Mouse (Mus musculus) neural tube, embryonic 14.5 days (tissue): ENCODE data around the gene A430005L14Rik. TPM values are rescaled to one million over a fixed set of nuclear protein-coding genes. Genes with fewer than 3 reads are reported as not detected.
"Not testable (repeated sequence)": the region's sequence is repeated elsewhere in the genome, so short reads cannot be mapped to it uniquely, and the experiment has no call there.

Experiments
- ATAC-seq: fragments of 200-750 bp; cut with Nextera tagmentation; 2 replicates; pipeline ENCODE4 v1.8.0; 2017; ENCODE audit warnings: low read depth, mild to moderate bottlenecking, moderate TSS enrichment, moderate library complexity
- H3K27ac ChIP-seq: fragments of 300-500 bp; sonication (generic); 2 replicates; pipeline ENCODE4 v1.5.1; 2014; ENCODE audit warnings: low read depth, mild to moderate bottlenecking, control low read depth, low read length, moderate library complexity, mixed read lengths
- H3K27me3 ChIP-seq: fragments of 300-500 bp; sonication (generic); 2 replicates; pipeline ENCODE4 v1.6.1; 2014; ENCODE audit warnings: low read length; ENCODE audit not compliant: control insufficient read depth, insufficient read depth
- H3K36me3 ChIP-seq: fragments of 300-500 bp; sonication (generic); 2 replicates; pipeline ENCODE4 v1.6.1; 2014; ENCODE audit warnings: low read length, mixed read lengths; ENCODE audit not compliant: control insufficient read depth, insufficient read depth
- H3K4me1 ChIP-seq: fragments of 300-500 bp; sonication (generic); 2 replicates; pipeline ENCODE4 v1.6.1; 2014; ENCODE audit warnings: low read length; ENCODE audit not compliant: control insufficient read depth, insufficient read depth
- H3K4me2 ChIP-seq: fragments of 300-500 bp; sonication (generic); 2 replicates; pipeline ENCODE4 v1.6.1; 2014; ENCODE audit warnings: mild to moderate bottlenecking, low read depth, low read length, control low read depth
- H3K4me3 ChIP-seq: fragments of 300-500 bp; sonication (generic); 2 replicates; pipeline ENCODE4 v1.5.1; 2014; ENCODE audit warnings: low read depth, low read length, control low read depth, mixed read lengths
- H3K9ac ChIP-seq: fragments of 300-500 bp; sonication (generic); replicated peaks from 2 replicates; pipeline ENCODE4 v1.6.1; 2014; ENCODE audit warnings: low read depth, mild to moderate bottlenecking, control low read depth, low read length, mixed read lengths
- H3K9me3 ChIP-seq: fragments of 300-500 bp; sonication (generic); 2 replicates; pipeline ENCODE4 v1.6.1; 2016; ENCODE audit warnings: low read length; ENCODE audit not compliant: control insufficient read depth
- whole genome bisulfite sequencing: fragments of 180-500 bp; shearing (Covaris S2); extraction: QIAGEN DNeasy Blood & Tissue Kit; methylation state at CpG from one replicate; pipeline ENCODE4 v1.1.7; 2014; 5-methylcytosine and 5-hydroxymethylcytosine counted together
- polyA plus RNA-seq: library from polyadenylated mRNA; unstranded; fragments of >200 nt; fragmentation: Nextera tagmentation; extraction: Ambion mirVana; gene quantifications from 2 replicates; pipeline ENCODE4 v1.2.1, GENCODE M21; 2014

The A430005L14Rik gene
- polyA plus RNA-seq: 52.7 and 57.5 TPM in 2 replicates

DNA sequence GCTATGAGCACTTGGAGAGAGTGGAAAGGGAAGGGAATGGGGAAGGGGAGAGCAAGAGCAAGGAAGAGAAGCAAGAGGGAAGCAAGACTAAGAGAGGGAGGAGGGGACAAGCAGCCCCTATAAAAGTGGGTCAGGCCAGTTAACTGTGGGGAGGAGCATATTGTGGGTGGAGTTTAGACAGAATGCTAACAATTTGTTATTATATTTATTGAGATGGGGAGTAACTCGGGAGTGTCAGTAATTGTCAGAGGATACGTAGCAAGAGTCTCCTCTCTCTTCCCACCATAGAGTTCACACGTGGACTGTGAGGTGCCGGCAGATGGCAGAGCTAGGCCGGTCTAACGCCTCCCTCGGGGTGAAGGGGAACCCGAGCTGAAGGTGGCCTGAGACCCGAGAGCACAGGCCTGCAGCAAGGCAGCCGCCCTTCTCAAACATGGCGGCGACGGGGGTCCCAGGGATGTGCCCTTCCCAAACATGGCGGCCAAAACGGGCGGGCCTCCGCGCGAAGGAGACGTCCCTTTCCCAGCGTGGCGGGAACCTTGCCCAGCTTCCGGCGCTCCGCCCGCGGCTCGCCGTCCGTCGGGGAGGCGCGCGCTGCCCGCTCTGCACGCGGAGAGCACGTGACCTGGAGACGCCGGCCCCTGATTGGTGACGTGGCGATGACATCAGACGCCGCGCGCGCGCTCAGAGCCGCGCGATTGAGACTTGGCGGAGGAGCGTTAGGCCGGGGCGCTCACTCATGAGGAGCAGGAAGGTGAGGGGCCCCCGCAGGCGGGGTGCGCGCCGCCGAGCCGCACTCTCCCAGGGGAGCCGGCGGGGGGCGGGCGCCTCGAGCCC, at the start of gene A430005L14Rik:
Gene A430005L14Rik (plus strand): TSS at position 669 of the 837 bp plus-strand sequence.
- H3K9ac ChIP-seq: peak within 1 kb of the TSS; percentile 85
- 1% methylated on average over 56 of the region's 67 CpGs for WGBS
- peak; percentile 95 for ATAC-seq
- H3K27me3 ChIP-seq: no peaks in the 10 kb centered on the region
- H3K4me2 ChIP-seq: peak within 1 kb of the TSS; percentile 54
- H3K27ac ChIP-seq: peak within 1 kb of the TSS; percentile 79
- H3K9me3 ChIP-seq: no peaks in the 10 kb centered on the region
- H3K36me3 ChIP-seq: peaks cover 17% of the 10 kb centered on the region
- peaks cover 18% of the 10 kb centered on the region for H3K4me1 ChIP-seq
- H3K4me3 ChIP-seq: peak within 1 kb of the TSS; percentile 69

DNA sequence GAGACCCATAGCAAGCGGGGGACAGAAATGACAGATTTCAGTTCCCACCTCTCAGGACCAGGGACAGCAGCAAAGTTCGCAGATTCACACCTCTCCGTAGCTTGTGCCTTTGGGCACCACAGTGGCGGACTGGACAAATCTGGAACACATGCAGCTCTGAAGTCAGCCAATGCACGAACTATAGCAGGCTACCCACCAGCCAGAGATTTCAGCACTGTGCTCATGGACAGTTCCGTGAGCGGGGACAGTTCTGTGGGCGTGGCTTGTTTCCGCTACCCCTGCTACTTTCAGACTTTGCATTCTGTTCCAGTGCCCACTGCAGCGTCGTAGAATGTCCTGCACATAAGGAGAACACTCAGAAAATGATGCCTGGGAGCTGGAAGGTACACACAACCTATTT, 49.5 kb upstream of the A430005L14Rik start:
- H3K4me3 ChIP-seq: no peak overlapping the region
- H3K9me3 ChIP-seq: no peaks in the 10 kb centered on the region
- no peak overlapping the region for H3K9ac ChIP-seq
- no peak overlapping the region for H3K27ac ChIP-seq
- no peak for ATAC-seq
- no peak overlapping the region for H3K4me2 ChIP-seq
- 27% methylated on average over 11 of the region's 11 CpGs for WGBS
- H3K4me1 ChIP-seq: no peaks in the 10 kb centered on the region
- no peaks in the 10 kb centered on the region for H3K36me3 ChIP-seq
- H3K27me3 ChIP-seq: no peaks in the 10 kb centered on the region

- ATAC-seq: no peak
- Histone ChIP-seq H3K9ac (no peak overlapping the region), H3K4me1 (no peaks in the 10 kb centered on the region), H3K27me3 (no peaks in the 10 kb centered on the region), H3K9me3 (no peaks in the 10 kb centered on the region), H3K4me3 (no peak overlapping the region), H3K27ac (no peak overlapping the region), H3K36me3 (no peaks in the 10 kb centered on the region), H3K4me2 (no peak overlapping the region)
- WGBS: 65% methylated on average over 3 of the region's 3 CpGs
These were observed 43.4 kb upstream of the A430005L14Rik start for GRCm38 (mm10) chr4:153913635-153914034.

DNA sequence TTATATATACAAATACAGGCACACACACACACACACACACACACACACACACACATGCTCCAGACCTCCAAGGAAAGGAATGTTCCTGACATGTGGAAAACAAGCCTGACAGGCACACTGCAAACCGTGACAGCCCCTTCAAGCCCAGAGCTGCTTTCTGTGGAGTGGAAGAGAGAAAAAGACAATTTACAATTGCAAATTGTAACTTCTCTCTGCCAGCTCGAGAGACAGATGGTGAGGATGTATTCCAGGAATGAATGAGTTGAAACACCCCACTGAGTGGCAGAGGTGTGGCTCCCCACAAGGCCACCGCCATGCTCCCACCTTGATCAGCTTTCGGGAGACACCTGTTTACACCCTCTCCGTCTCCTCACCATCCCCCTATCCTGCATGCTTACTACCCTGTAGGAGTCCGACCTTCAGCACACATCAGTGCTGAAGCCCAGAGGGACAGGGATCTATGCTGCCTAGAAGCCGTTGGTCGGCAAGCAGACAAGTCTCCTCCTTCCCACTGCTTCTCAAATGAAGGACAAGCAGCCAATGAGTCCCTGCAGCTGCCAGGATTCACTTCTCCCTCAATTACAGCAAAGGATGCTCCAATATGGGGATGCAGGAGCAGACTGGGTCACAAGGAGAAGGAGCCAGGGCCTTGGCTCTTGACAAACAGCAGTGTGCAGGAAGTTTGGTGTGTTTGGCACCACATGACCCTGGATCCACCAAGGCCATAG, 39.1 kb upstream of the A430005L14Rik start:
- H3K27ac ChIP-seq: no peak overlapping the region
- ATAC-seq: no peak
- H3K4me2 ChIP-seq: no peak overlapping the region
- H3K4me3 ChIP-seq: no peak overlapping the region
- H3K4me1 ChIP-seq: no peaks in the 10 kb centered on the region
- no peaks in the 10 kb centered on the region for H3K36me3 ChIP-seq
- WGBS: 49% methylated on average over 8 of the region's 8 CpGs
- no peak overlapping the region for H3K9ac ChIP-seq
- no peaks in the 10 kb centered on the region for H3K9me3 ChIP-seq
- H3K27me3 ChIP-seq: no peaks in the 10 kb centered on the region

- Histone ChIP-seq H3K9ac (no peak overlapping the region), H3K27me3 (no peaks in the 10 kb centered on the region), H3K4me1 (no peaks in the 10 kb centered on the region), H3K4me3 (no peak overlapping the region), H3K36me3 (no peaks in the 10 kb centered on the region), H3K27ac (peak overlapping the region; percentile 16; the same call in 1 of the 2 replicates), H3K9me3 (no peaks in the 10 kb centered on the region), H3K4me2 (no peak overlapping the region)
- 48% methylated on average over 9 of the region's 9 CpGs for WGBS
- no peak for ATAC-seq
These were observed 36.4 kb upstream of the A430005L14Rik start for GRCm38 (mm10) chr4:153920517-153921233.

- not testable (repeated sequence) for H3K9ac ChIP-seq, H3K4me3 ChIP-seq, H3K4me2 ChIP-seq, ATAC-seq, H3K9me3 ChIP-seq, H3K4me1 ChIP-seq, H3K27ac ChIP-seq, H3K36me3 ChIP-seq, H3K27me3 ChIP-seq
- 43% methylated on average over 4 of the region's 4 CpGs for WGBS
These were observed 34.9 kb upstream of the A430005L14Rik start for GRCm38 (mm10) chr4:153922090-153922489.

DNA sequence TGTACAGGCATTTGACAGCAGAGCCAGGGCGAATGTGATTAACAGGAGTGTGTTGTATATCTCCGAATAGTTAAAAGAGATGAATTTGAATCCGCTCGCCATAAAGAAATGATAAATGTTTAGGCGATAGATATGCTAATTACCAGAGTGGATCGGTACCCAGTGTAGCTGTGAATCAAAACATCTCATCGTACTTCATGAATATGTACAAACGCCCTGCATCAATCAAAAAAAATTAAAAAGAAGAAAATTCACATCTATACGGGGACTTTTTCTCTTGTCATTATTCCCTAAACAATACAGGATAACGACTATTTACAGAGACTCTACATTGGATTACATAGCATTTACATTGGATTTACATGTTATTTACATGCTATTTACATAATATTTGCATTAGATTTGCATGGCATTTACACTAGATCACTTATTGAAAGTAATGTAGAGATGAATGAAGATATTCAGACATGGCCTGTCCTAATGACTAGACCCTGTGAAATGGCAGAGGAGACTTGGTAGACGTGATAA, 28.2 kb upstream of the A430005L14Rik start:
- WGBS: 53% methylated on average over 11 of the region's 11 CpGs

GRCm38 (mm10) chr4:153929425-153929824, 27.6 kb upstream of the A430005L14Rik start:
- Histone ChIP-seq H3K9ac (no peak overlapping the region), H3K9me3 (no peaks in the 10 kb centered on the region), H3K4me1 (no peaks in the 10 kb centered on the region), H3K4me2 (no peak overlapping the region), H3K36me3 (no peaks in the 10 kb centered on the region), H3K27me3 (no peaks in the 10 kb centered on the region), H3K4me3 (no peak overlapping the region), H3K27ac (no peak overlapping the region)
- no peak for ATAC-seq
- WGBS: 76% methylated on average over 10 of the region's 10 CpGs

More for the DNA sequence above, 28.2 kb upstream of the A430005L14Rik start:
- no peak overlapping the region for H3K4me3 ChIP-seq
- H3K9me3 ChIP-seq: no peaks in the 10 kb centered on the region
- H3K27me3 ChIP-seq: no peaks in the 10 kb centered on the region
- no peak overlapping the region for H3K27ac ChIP-seq
- H3K4me1 ChIP-seq: no peaks in the 10 kb centered on the region
- H3K36me3 ChIP-seq: no peaks in the 10 kb centered on the region
- no peak overlapping the region for H3K9ac ChIP-seq
- H3K4me2 ChIP-seq: no peak overlapping the region
- ATAC-seq: no peak
